Mouse (Mus musculus): ENCODE data around the gene Vmn2r121. TPM values are rescaled to one million over a fixed set of nuclear protein-coding genes. Genes with fewer than 3 reads are reported as not detected.

Vmn2r121 gene
- total RNA-seq (2021) = not detected

- intact Hi-C loops (cut with DNase I) = loop anchor here (1.0 to 10.0 kb wide), 2 partner anchors 22 to 59 kb away; no protein-coding TSS in a partner anchor
- no peak for DNase-seq (ENCODE audit: low spot score in 2 of 2)
Measured at GRCm38 (mm10) chrX:124135852-124136251, at the start of gene Vmn2r121. Gene Vmn2r121 (minus strand): TSS chrX:124135952.
